Mouse (Mus musculus): Measurements from ENCODE around the gene Aen. TPM values are rescaled to one million over a fixed set of nuclear protein-coding genes. Genes with fewer than 3 reads are reported as not detected.
A peak's percentile ranks its signal among the peaks of the same experiment; 100 is the strongest.

The Aen gene
- polyA plus RNA-seq, 1 experiment = 77.7 TPM

DNA sequence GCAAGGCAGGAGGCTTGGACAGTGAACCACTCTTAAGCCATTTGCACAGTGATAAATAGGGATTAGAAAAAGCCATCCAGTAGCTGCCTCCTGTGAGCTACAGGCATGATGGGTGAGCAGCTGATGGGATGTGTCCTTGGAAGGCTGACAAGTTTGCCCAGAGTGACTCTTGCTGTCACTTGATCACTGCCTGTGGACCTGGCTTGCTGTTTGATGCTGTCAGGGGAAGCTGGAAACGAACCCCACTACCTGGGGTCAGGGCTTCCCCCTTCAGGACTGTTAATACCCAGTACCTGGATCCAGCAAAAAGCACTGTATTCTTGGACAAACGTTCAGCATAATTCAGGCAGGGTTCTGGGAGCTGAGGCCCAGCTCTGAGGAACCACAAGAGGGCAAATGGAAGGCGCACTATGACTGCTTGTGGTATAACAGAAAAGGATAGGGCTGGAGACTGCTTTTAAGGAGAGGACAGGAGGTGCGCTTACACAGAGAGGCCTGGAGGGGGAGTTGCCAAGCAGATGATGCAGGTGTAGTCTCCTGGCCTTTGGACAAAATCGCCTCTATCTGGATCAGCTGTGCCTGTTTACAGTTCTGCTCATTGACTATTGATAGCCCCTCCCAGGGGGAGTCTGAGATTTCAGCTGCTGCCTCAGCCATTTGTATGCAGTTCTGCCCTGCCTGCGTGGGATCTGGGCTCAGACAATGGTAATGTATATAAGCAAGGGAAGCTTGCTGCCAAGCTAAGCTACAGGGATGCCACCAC, 14.9 kb downstream of the Aen start:
- H3ac ChIP-seq (ENCODE audit: control insufficient read depth, insufficient read length, low read depth) = no peak overlapping the region
- TF ChIP-seq MAX (IDR thresholded peaks at IDR 0.05) = no peak
- TF ChIP-seq FOSL1 (IDR thresholded peaks at IDR 0.05; ENCODE audit: insufficient read depth, low read length, poor library complexity, severe bottlenecking) = no peak
- no peak for TF ChIP-seq MYOD1 (IDR thresholded peaks at IDR 0.05; ENCODE audit: control insufficient read depth, insufficient read length, low read depth)
- no peak for TF ChIP-seq CTCF (IDR thresholded peaks at IDR 0.05; ENCODE audit: control insufficient read depth, insufficient read depth, insufficient read length)
- TF ChIP-seq CEBPB (IDR thresholded peaks at IDR 0.05; ENCODE audit: low read depth) = no peak
- TF ChIP-seq MYOG (IDR thresholded peaks at IDR 0.05; ENCODE audit: control insufficient read depth, extremely low read depth, insufficient read length) = no peak
- TF ChIP-seq USF1 (IDR thresholded peaks at IDR 0.05; ENCODE audit: low read depth) = no peak
- no peaks in the 10 kb centered on the region for H3K27me3 ChIP-seq (ENCODE audit: control insufficient read depth, insufficient read depth, insufficient read length)
- H3K79me3 ChIP-seq (ENCODE audit: low read depth) = peaks cover 4% of the 10 kb centered on the region
- no peak overlapping the region for H3K4me3 ChIP-seq (ENCODE audit: insufficient read depth, poor library complexity, severe bottlenecking)
- peaks cover 3% of the 10 kb centered on the region for H3K79me2 ChIP-seq (ENCODE audit: control insufficient read depth, insufficient read depth)
- peaks cover 38% of the 10 kb centered on the region for H3K36me3 ChIP-seq (ENCODE audit: control insufficient read depth, insufficient read depth)

GRCm38 (mm10) chr7:78911209-78911608, 15.6 kb downstream of the Aen start:
- Histone ChIP-seq H3ac (ENCODE audit: control insufficient read depth, insufficient read length, low read depth) (no peak overlapping the region), H3K27me3 (ENCODE audit: control insufficient read depth, insufficient read depth, insufficient read length) (no peaks in the 10 kb centered on the region), H3K79me3 (ENCODE audit: low read depth) (no peaks in the 10 kb centered on the region), H3K36me3 (ENCODE audit: control insufficient read depth, insufficient read depth) (peaks cover 32% of the 10 kb centered on the region), H3K4me3 (ENCODE audit: insufficient read depth, poor library complexity, severe bottlenecking) (no peak overlapping the region), H3K79me2 (ENCODE audit: control insufficient read depth, insufficient read depth) (peaks cover 3% of the 10 kb centered on the region)
- TF ChIP-seq USF1 (IDR thresholded peaks at IDR 0.05; ENCODE audit: low read depth) (no peak), MYOG (IDR thresholded peaks at IDR 0.05; ENCODE audit: control insufficient read depth, extremely low read depth, insufficient read length) (no peak), FOSL1 (IDR thresholded peaks at IDR 0.05; ENCODE audit: insufficient read depth, low read length, poor library complexity, severe bottlenecking) (no peak), CEBPB (IDR thresholded peaks at IDR 0.05; ENCODE audit: low read depth) (no peak), CTCF (IDR thresholded peaks at IDR 0.05; ENCODE audit: control insufficient read depth, insufficient read depth, insufficient read length) (no peak), MYOD1 (IDR thresholded peaks at IDR 0.05; ENCODE audit: control insufficient read depth, insufficient read length, low read depth) (no peak), MAX (IDR thresholded peaks at IDR 0.05) (no peak)

DNA sequence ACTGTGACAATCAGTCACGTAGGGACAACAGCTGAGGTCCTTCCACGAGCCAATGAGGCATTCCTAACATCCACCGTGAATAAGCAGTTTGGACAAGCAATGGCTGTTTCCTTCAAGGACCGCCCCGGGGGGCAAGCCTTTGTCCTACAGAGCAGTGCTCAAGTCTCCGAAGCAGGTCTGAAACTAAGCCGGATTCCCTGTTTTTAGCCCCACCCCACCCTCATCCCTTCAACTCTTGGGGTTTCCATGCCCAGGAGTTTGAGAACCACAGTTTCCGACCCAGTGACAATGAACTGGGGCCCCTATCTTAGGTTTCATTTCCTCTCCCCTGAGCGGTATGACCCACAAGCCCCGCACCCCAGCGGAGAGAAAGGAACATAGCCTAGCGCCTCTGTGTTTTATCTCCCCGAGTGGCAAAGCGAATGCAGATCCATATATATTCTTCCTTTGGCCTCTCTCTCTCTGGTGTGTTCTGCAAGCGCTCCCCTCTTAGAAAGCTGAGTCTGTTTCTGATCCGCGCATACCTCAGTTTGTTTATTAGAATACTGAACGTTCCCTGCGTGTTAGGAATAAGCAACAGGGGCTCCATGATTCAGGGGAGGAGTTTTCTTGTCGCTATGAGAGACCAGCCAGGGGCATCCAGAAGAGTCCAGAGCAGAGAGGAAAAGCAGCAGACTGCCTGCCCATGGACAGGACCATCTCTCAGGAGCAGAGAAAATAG, 16.8 kb downstream of the Aen start:
- no peaks in the 10 kb centered on the region for H3K79me2 ChIP-seq (ENCODE audit: control insufficient read depth, insufficient read depth)
- H3K36me3 ChIP-seq (ENCODE audit: control insufficient read depth, insufficient read depth) = peaks cover 22% of the 10 kb centered on the region
- no peak overlapping the region for H3ac ChIP-seq (ENCODE audit: control insufficient read depth, insufficient read length, low read depth)
- H3K27me3 ChIP-seq (ENCODE audit: control insufficient read depth, insufficient read depth, insufficient read length) = no peaks in the 10 kb centered on the region
- no peaks in the 10 kb centered on the region for H3K79me3 ChIP-seq (ENCODE audit: low read depth)
- no peak overlapping the region for H3K4me3 ChIP-seq (ENCODE audit: insufficient read depth, poor library complexity, severe bottlenecking)
- TF ChIP-seq USF1 (IDR thresholded peaks at IDR 0.05; ENCODE audit: low read depth) (no peak), FOSL1 (IDR thresholded peaks at IDR 0.05; ENCODE audit: insufficient read depth, low read length, poor library complexity, severe bottlenecking) (no peak), MYOG (IDR thresholded peaks at IDR 0.05; ENCODE audit: control insufficient read depth, extremely low read depth, insufficient read length) (no peak), MAX (IDR thresholded peaks at IDR 0.05) (no peak), CEBPB (IDR thresholded peaks at IDR 0.05; ENCODE audit: low read depth) (no peak), MYOD1 (IDR thresholded peaks at IDR 0.05; ENCODE audit: control insufficient read depth, insufficient read length, low read depth) (no peak), CTCF (IDR thresholded peaks at IDR 0.05; ENCODE audit: control insufficient read depth, insufficient read depth, insufficient read length) (no peak)

GRCm38 (mm10) chr7:78912974-78913474, 17.4 kb downstream of the Aen start, which contains the start of gene Isg20:
TSS of gene Isg20 (plus strand) at chr7:78913424.
- no peak within 1 kb of the TSS for H3ac ChIP-seq (ENCODE audit: control insufficient read depth, insufficient read length, low read depth)
- H3K4me3 ChIP-seq (ENCODE audit: insufficient read depth, poor library complexity, severe bottlenecking) = peak within 1 kb of the TSS; percentile 16
- no peaks in the 10 kb centered on the region for H3K79me2 ChIP-seq (ENCODE audit: control insufficient read depth, insufficient read depth)
- peaks cover 22% of the 10 kb centered on the region for H3K36me3 ChIP-seq (ENCODE audit: control insufficient read depth, insufficient read depth)
- no peaks in the 10 kb centered on the region for H3K79me3 ChIP-seq (ENCODE audit: low read depth)
- no peaks in the 10 kb centered on the region for H3K27me3 ChIP-seq (ENCODE audit: control insufficient read depth, insufficient read depth, insufficient read length)
- no peak for TF ChIP-seq CTCF (IDR thresholded peaks at IDR 0.05; ENCODE audit: control insufficient read depth, insufficient read depth, insufficient read length)
- no peak for TF ChIP-seq MYOG (IDR thresholded peaks at IDR 0.05; ENCODE audit: control insufficient read depth, extremely low read depth, insufficient read length)
- no peak for TF ChIP-seq MAX (IDR thresholded peaks at IDR 0.05)
- no peak for TF ChIP-seq FOSL1 (IDR thresholded peaks at IDR 0.05; ENCODE audit: insufficient read depth, low read length, poor library complexity, severe bottlenecking)
- no peak for TF ChIP-seq USF1 (IDR thresholded peaks at IDR 0.05; ENCODE audit: low read depth)
- no peak for TF ChIP-seq MYOD1 (IDR thresholded peaks at IDR 0.05; ENCODE audit: control insufficient read depth, insufficient read length, low read depth)
- no peak for TF ChIP-seq CEBPB (IDR thresholded peaks at IDR 0.05; ENCODE audit: low read depth)

DNA sequence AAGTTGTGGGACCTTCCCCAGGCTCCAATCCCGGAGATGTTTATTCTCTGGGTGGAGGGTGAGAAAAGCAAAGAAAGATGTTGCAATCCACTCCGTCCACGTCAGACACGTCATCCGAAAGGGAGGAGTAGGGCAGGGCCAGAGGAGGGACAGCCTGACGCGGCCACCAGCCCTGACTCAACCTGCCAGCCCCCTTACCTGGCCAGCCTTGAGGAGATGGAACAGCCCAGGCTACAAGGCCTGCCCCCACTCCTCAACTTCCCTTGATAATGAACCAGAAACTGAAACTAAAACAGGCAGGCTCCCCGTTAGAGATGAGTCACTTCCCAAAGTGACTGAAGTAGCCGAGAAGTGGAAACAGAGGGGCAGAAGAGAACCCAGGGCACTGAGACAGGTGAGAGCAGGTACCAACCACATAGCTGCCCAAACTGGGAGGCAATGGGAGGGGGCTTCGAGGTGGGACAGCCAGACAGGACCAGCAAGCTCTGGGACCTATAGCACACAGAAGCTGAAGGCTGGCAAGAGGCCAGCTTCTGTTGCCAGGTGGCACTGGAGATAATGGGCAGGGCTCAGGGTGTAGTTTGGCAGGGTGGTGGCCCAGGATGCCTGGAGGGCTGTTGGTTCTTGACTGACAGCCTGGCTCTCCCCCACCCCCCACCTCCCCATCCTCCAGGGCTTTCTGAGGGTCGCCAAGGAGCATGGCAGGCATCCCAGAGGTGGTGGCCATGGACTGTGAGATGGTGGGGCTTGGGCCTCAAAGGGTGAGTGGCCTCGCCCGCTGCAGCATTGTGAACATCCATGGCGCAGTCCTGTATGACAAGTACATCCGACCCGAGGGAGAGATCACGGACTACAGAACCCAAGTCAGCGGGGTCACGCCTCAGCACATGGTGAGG, 18.2 kb downstream of the Aen start:
- TF ChIP-seq MYOG (IDR thresholded peaks at IDR 0.05; ENCODE audit: control insufficient read depth, extremely low read depth, insufficient read length) (no peak), MAX (IDR thresholded peaks at IDR 0.05) (no peak), USF1 (IDR thresholded peaks at IDR 0.05; ENCODE audit: low read depth) (no peak), CEBPB (IDR thresholded peaks at IDR 0.05; ENCODE audit: low read depth) (peak; percentile 96)
- Histone ChIP-seq H3K27me3 (ENCODE audit: control insufficient read depth, insufficient read depth, insufficient read length) (no peaks in the 10 kb centered on the region), H3K36me3 (ENCODE audit: control insufficient read depth, insufficient read depth) (peaks cover 15% of the 10 kb centered on the region), H3ac (ENCODE audit: control insufficient read depth, insufficient read length, low read depth) (no peak overlapping the region), H3K79me3 (ENCODE audit: low read depth) (no peaks in the 10 kb centered on the region), H3K4me3 (ENCODE audit: insufficient read depth, poor library complexity, severe bottlenecking) (peak overlapping the region; percentile 16), H3K79me2 (ENCODE audit: control insufficient read depth, insufficient read depth) (no peaks in the 10 kb centered on the region)
